Mouse (Mus musculus): Measurements from ENCODE around the gene Rorb. TPM values are rescaled to one million over a fixed set of nuclear protein-coding genes. Genes with fewer than 3 reads are reported as not detected.

Rorb gene
- polyA plus RNA-seq, 2 experiments = not detected

DNA sequence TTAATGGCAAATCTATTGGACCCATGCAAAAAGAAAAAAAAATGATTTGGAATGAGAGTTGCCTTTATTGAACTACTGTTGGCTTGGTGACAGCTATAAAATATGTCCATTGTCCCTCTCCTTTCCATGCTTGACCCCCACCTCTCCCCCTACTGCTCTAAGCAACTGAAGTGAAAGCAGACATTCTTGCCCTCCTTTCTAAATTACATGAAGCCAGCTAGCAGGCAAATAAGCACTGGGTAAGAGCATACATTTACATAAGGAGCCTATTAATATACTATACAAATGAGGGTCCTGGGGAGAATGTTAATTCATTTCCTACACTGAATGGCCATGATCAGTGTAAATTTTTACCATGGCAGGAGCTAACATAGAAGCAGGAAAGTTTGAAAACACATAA lies 212.8 kb downstream of the Rorb start:
- TF ChIP-seq EP300 (IDR thresholded peaks at IDR 0.05; ENCODE audit: low read depth) = no peak
- TF ChIP-seq CTCF (IDR thresholded peaks at IDR 0.05; ENCODE audit: low read depth) = no peak
- H3K4me3 ChIP-seq (ENCODE audit: insufficient read depth in 1 of 2, low read depth in 2 of 2, low read length in 2 of 2) = no peak overlapping the region
- H3K9ac ChIP-seq (replicated peaks) = no peak overlapping the region
- DNase-seq (ENCODE audit: low read depth in 3 of 3, low spot score in 3 of 3) (no peak), ATAC-seq (ENCODE audit: insufficient read depth) (no peak)
- H3K4me1 ChIP-seq (replicated peaks; ENCODE audit: control insufficient read depth in 2 of 2, insufficient read depth in 2 of 2, low read length in 1 of 2) = no peaks in the 10 kb centered on the region
- H3K4me2 ChIP-seq (ENCODE audit: low read depth) = no peak overlapping the region
- no peaks in the 10 kb centered on the region for H3K27me3 ChIP-seq (ENCODE audit: control insufficient read depth, insufficient read depth, low read length)
- no peaks in the 10 kb centered on the region for H3K36me3 ChIP-seq (replicated peaks; ENCODE audit: control insufficient read depth, insufficient read depth, low read depth)
- no peak overlapping the region for H3K27ac ChIP-seq
- H3K9me3 ChIP-seq (ENCODE audit: control insufficient read depth, low read length) = no peaks in the 10 kb centered on the region

- Histone ChIP-seq H3K4me1 (replicated peaks; ENCODE audit: control insufficient read depth in 2 of 2, insufficient read depth in 2 of 2, low read length in 1 of 2) (no peaks in the 10 kb centered on the region), H3K4me3 (ENCODE audit: insufficient read depth in 1 of 2, low read depth in 2 of 2, low read length in 2 of 2) (no peak overlapping the region), H3K9ac (replicated peaks) (no peak overlapping the region), H3K36me3 (replicated peaks; ENCODE audit: control insufficient read depth, insufficient read depth, low read depth) (no peaks in the 10 kb centered on the region), H3K27me3 (ENCODE audit: control insufficient read depth, insufficient read depth, low read length) (no peaks in the 10 kb centered on the region), H3K9me3 (ENCODE audit: control insufficient read depth, low read length) (no peaks in the 10 kb centered on the region), H3K4me2 (ENCODE audit: low read depth) (no peak overlapping the region), H3K27ac (no peak overlapping the region)
- DNase-seq (ENCODE audit: low read depth in 3 of 3, low spot score in 3 of 3) (no peak), ATAC-seq (ENCODE audit: insufficient read depth) (no peak)
- TF ChIP-seq EP300 (IDR thresholded peaks at IDR 0.05; ENCODE audit: low read depth) (no peak), CTCF (IDR thresholded peaks at IDR 0.05; ENCODE audit: low read depth) (no peak)
- WGBS (ENCODE audit: insufficient replicate concordance) = 54% methylated on average over 4 of the region's 4 CpGs
Observed at GRCm38 (mm10) chr19:18890216-18890615, 220.8 kb downstream of the Rorb start.

GRCm38 (mm10) chr19:18889632-18890031 lies 221.4 kb downstream of the Rorb start:
- Histone ChIP-seq H3K4me3 (ENCODE audit: insufficient read depth in 1 of 2, low read depth in 2 of 2, low read length in 2 of 2) (no peak overlapping the region), H3K36me3 (replicated peaks; ENCODE audit: control insufficient read depth, insufficient read depth, low read depth) (no peaks in the 10 kb centered on the region), H3K27ac (no peak overlapping the region), H3K4me1 (replicated peaks; ENCODE audit: control insufficient read depth in 2 of 2, insufficient read depth in 2 of 2, low read length in 1 of 2) (no peaks in the 10 kb centered on the region), H3K9ac (replicated peaks) (no peak overlapping the region), H3K4me2 (ENCODE audit: low read depth) (no peak overlapping the region), H3K9me3 (ENCODE audit: control insufficient read depth, low read length) (no peaks in the 10 kb centered on the region), H3K27me3 (ENCODE audit: control insufficient read depth, insufficient read depth, low read length) (no peaks in the 10 kb centered on the region)
- 63% methylated on average over 1 of the region's 1 CpGs for WGBS (ENCODE audit: insufficient replicate concordance)
- DNase-seq (ENCODE audit: low read depth in 3 of 3, low spot score in 3 of 3) (no peak), ATAC-seq (ENCODE audit: insufficient read depth) (no peak)
- TF ChIP-seq EP300 (IDR thresholded peaks at IDR 0.05; ENCODE audit: low read depth) = no peak
- no peak for TF ChIP-seq CTCF (IDR thresholded peaks at IDR 0.05; ENCODE audit: low read depth)

- no peak for ATAC-seq (ENCODE audit: insufficient read depth)
- WGBS (ENCODE audit: insufficient replicate concordance) = 20% methylated on average over 11 of the region's 11 CpGs
Observed at GRCm38 (mm10) chr19:18889117-18889627, 221.8 kb downstream of the Rorb start.

DNA sequence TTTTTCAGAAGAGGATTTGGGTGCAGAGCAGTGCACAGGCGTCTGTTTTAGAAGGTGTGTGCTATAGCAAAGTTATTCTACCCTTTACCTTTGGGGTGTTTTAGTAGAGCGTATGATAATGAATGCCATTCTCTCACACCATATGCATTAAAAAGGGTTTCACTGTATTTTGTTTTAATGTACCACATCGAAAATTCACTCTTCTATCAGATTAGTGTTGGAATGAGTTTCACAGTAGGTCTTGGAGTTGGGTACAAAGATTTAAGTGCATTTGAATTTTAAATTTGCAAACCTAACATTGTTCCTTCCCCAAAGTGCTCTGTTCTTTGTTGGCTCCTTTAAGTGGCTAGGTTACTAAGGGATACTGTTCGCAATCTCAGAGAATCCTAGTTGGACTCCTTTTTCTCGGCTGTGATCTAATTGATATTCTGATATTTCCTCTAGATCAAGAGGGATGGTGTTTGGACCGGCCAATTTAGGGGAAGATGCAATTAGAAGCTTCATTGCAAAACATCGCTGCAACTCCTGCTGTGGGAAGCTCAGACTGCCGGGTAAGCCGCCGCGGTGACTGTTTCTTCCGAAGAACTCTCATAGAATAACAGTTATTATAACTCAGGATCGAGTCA lies 222.4 kb downstream of the Rorb start:
- H3K27me3 ChIP-seq (ENCODE audit: control insufficient read depth, insufficient read depth, low read length) = no peaks in the 10 kb centered on the region
- H3K36me3 ChIP-seq (replicated peaks; ENCODE audit: control insufficient read depth, insufficient read depth, low read depth) = no peaks in the 10 kb centered on the region
- no peak for TF ChIP-seq EP300 (IDR thresholded peaks at IDR 0.05; ENCODE audit: low read depth)
- TF ChIP-seq CTCF (IDR thresholded peaks at IDR 0.05; ENCODE audit: low read depth) = no peak
- WGBS (ENCODE audit: insufficient replicate concordance) = 44% methylated on average over 13 of the region's 13 CpGs
- DNase-seq (ENCODE audit: low read depth in 3 of 3, low spot score in 3 of 3) (no peak), ATAC-seq (ENCODE audit: insufficient read depth) (no peak)
- H3K9ac ChIP-seq (replicated peaks) = no peak overlapping the region
- no peaks in the 10 kb centered on the region for H3K4me1 ChIP-seq (replicated peaks; ENCODE audit: control insufficient read depth in 2 of 2, insufficient read depth in 2 of 2, low read length in 1 of 2)
- no peak overlapping the region for H3K27ac ChIP-seq
- H3K9me3 ChIP-seq (ENCODE audit: control insufficient read depth, low read length) = no peaks in the 10 kb centered on the region
- H3K4me2 ChIP-seq (ENCODE audit: low read depth) = no peak overlapping the region
- H3K4me3 ChIP-seq (ENCODE audit: insufficient read depth in 1 of 2, low read depth in 2 of 2, low read length in 2 of 2) = no peak overlapping the region

More at GRCm38 (mm10) chr19:18889117-18889627, 221.8 kb downstream of the Rorb start:
- no peak overlapping the region for H3K27ac ChIP-seq
- TF ChIP-seq EP300 (IDR thresholded peaks at IDR 0.05; ENCODE audit: low read depth) (no peak), CTCF (IDR thresholded peaks at IDR 0.05; ENCODE audit: low read depth) (no peak)
- H3K4me2 ChIP-seq (ENCODE audit: low read depth) = no peak overlapping the region
- no peaks in the 10 kb centered on the region for H3K27me3 ChIP-seq (ENCODE audit: control insufficient read depth, insufficient read depth, low read length)
- no peaks in the 10 kb centered on the region for H3K9me3 ChIP-seq (ENCODE audit: control insufficient read depth, low read length)
- H3K36me3 ChIP-seq (replicated peaks; ENCODE audit: control insufficient read depth, insufficient read depth, low read depth) = no peaks in the 10 kb centered on the region
- no peak overlapping the region for H3K9ac ChIP-seq (replicated peaks)
- no peaks in the 10 kb centered on the region for H3K4me1 ChIP-seq (replicated peaks; ENCODE audit: control insufficient read depth in 2 of 2, insufficient read depth in 2 of 2, low read length in 1 of 2)
- no peak overlapping the region for H3K4me3 ChIP-seq (ENCODE audit: insufficient read depth in 1 of 2, low read depth in 2 of 2, low read length in 2 of 2)
- DNase-seq (ENCODE audit: low read depth in 3 of 3, low spot score in 3 of 3) = no peak
